Mouse (Mus musculus) G1E (cell line): Measurements from ENCODE around the gene 1300017J02Rik.

Source experiments
- CTCF ChIP-seq: IDR thresholded peaks from 2 replicates; pipeline ENCODE4 v1.5.1; 2012; ENCODE audit warnings: low read depth, low read length, inconsistent platforms, mixed read lengths
- GATA1 ChIP-seq: IDR thresholded peaks from 2 replicates; pipeline ENCODE4 v1.6.1; 2012; ENCODE audit warnings: borderline replicate concordance, low read length, inconsistent platforms, mixed read lengths

DNA sequence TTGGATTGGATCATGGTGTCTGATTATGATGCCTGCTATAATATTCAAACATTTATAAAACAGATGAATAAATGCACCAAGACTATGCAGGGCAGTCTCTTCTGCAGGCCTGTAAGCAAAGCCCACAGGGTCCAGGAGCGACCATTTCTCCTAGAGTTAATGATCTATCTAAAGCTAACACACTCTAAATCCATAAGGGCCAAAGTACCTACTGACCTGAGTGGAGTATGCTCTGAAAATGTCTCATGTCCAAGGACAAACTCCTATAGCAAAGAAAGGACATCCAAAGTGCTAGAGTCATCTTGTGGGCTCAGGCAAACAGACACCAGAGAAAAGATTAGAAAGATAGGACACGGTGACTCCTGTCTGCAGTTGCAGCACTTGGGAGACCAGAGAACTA, 10.4 kb downstream of the 1300017J02Rik start:
- TF ChIP-seq CTCF = no peak
- no peak for TF ChIP-seq GATA1
